Mouse (Mus musculus): ENCODE data around the gene Cers1.

DNA sequence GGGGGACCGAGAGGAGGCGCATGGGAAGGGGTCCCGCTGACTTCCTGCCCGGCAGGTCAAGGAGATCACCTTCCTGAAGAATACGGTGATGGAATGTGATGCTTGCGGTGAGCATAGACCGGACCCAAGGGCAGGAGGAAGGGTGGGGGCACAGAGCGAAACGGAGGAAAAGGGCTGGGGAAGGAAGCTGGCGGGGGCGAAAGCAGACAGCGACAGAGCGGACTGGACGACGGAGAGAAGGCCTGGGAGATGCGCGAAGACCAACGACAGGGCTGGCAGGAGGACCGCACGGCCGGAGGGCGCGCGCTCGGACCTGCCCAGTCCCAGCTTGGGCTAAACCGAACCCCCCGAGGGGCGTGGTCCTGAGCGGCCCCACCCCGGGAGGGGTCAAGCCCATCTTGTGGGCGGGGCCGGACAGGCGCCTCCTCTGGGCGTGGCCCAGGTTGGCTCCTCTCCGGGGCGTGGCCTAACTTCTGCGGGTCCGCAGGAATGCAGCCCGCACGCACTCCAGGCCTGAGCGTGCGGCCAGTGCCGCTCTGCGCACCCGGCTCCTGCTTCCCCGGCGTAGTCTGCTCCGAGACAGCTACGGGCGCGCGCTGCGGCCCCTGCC lies 58.8 kb downstream of the Cers1 start:
- TF ChIP-seq CTCF (IDR thresholded peaks at IDR 0.05) (no peak), POLR2A (IDR thresholded peaks at IDR 0.05; ENCODE audit: insufficient read depth, low read depth, low read length) (peak; percentile 36; the same call in 1 of the 2 replicates)
